25 mouse cellular contexts compared by ENCODE assay signal in genomic region chr8:45593711-45594110, GRCm38 (mm10).
DNase-seq lines count a peak whose midpoint lies in the region; ATAC-seq lines count a peak whose summit lies in the region.
"Had no signal": no experiment of that assay in that cellular context is flagged by ENCODE, and none has a peak within 500 bp of the region (broad histone marks: within the 10 kb centered on the region; RNA-seq: fewer than 3 reads in every experiment).

No protein-coding gene starts in this region.

- intact Hi-C loops in left cerebral cortex, postnatal 25 days (cut with DNase I) = loop anchor here (1.0 to 10.0 kb wide), 4 partner anchors 17 to 139 kb away; no protein-coding TSS in a partner anchor

- no peaks in the 10 kb centered on the region for H3K9me3 ChIP-seq in heart, embryonic 11.5 days (replicated peaks; ENCODE audit: control insufficient read depth, low read length)
- H3K9me3 ChIP-seq: embryonic facial prominence, embryonic 13.5 days; heart, embryonic 15.5 days; kidney, embryonic 15.5 days; limb, embryonic 12.5 days; liver, embryonic 12.5 days; midbrain, embryonic 15.5 days had no signal

- 79% methylated on average over 5 of the region's 5 CpGs for WGBS in heart, embryonic 11.5 days (ENCODE audit: insufficient replicate concordance)

- H3K4me3 ChIP-seq in heart, embryonic 11.5 days (ENCODE audit: low read depth, low read length) = no peak overlapping the region
- H3K4me3 ChIP-seq: embryonic facial prominence, embryonic 13.5 days; heart, adult 2 months; heart, embryonic 15.5 days; kidney, embryonic 15.5 days; limb, embryonic 12.5 days; liver, embryonic 12.5 days; midbrain, embryonic 15.5 days had no signal

- no peak overlapping the region for H3K4me2 ChIP-seq in heart, embryonic 11.5 days
- H3K4me2 ChIP-seq: embryonic facial prominence, embryonic 13.5 days; heart, embryonic 15.5 days; kidney, embryonic 15.5 days; limb, embryonic 12.5 days; liver, embryonic 12.5 days; lung, embryonic 14.5 days; midbrain, embryonic 15.5 days had no signal

- H3K9ac ChIP-seq in heart, embryonic 11.5 days (ENCODE audit: low read depth, low read length) = no peak overlapping the region
- H3K9ac ChIP-seq: embryonic facial prominence, embryonic 13.5 days; heart, embryonic 15.5 days; kidney, embryonic 15.5 days; limb, embryonic 12.5 days; liver, embryonic 12.5 days; lung, embryonic 14.5 days; midbrain, embryonic 15.5 days had no signal

- H3K27me3 ChIP-seq in heart, embryonic 11.5 days (ENCODE audit: control insufficient read depth, insufficient read depth, low read length) = no peaks in the 10 kb centered on the region
- H3K27me3 ChIP-seq: embryonic facial prominence, embryonic 13.5 days; heart, embryonic 15.5 days; kidney, embryonic 15.5 days; limb, embryonic 12.5 days; liver, embryonic 12.5 days; midbrain, embryonic 15.5 days had no signal

- ATAC-seq in heart, embryonic 11.5 days (replicated peaks; ENCODE audit: insufficient number of reproducible peaks, low FRiP score, low TSS enrichment) = no peak
- ATAC-seq: forebrain, embryonic 14.5 days; hindbrain, embryonic 16.5 days; intestine, embryonic 16.5 days; liver, embryonic 12.5 days; midbrain, embryonic 15.5 days had no signal

- H3K27ac ChIP-seq in heart, embryonic 11.5 days (ENCODE audit: low read depth, low read length) = no peak overlapping the region
- H3K27ac ChIP-seq: embryonic facial prominence, embryonic 13.5 days; heart, adult 2 months; heart, embryonic 15.5 days; kidney, embryonic 15.5 days; limb, embryonic 12.5 days; liver, embryonic 12.5 days; midbrain, embryonic 15.5 days had no signal

- peaks cover 2% of the 10 kb centered on the region; the same call in 1 of the 2 replicates for H3K4me1 ChIP-seq in heart, embryonic 11.5 days (ENCODE audit: control insufficient read depth, insufficient read depth, low read length)
- H3K4me1 ChIP-seq: embryonic facial prominence, embryonic 13.5 days; limb, embryonic 12.5 days; liver, embryonic 12.5 days; midbrain, embryonic 15.5 days had no signal

- H3K36me3 ChIP-seq in heart, embryonic 11.5 days (ENCODE audit: control insufficient read depth, insufficient read depth, low read length) = no peaks in the 10 kb centered on the region
- H3K36me3 ChIP-seq: embryonic facial prominence, embryonic 13.5 days; heart, embryonic 15.5 days; kidney, embryonic 15.5 days; limb, embryonic 12.5 days; liver, embryonic 12.5 days; midbrain, embryonic 15.5 days had no signal

- peak; percentile 25 for DNase-seq in heart, adult 11 months
- peak; percentile 84 to 88 for DNase-seq in right cerebral cortex, adult 2 months (ENCODE audit: low spot score in 2 of 2)
- DNase-seq in right cerebral cortex, postnatal 14 days = no peak
- peak; percentile 61 to 98 for DNase-seq in left cerebral cortex, postnatal 25 days (ENCODE audit: low spot score in 2 of 2)
- no peak for DNase-seq in gastrocnemius, postnatal 10 days
- DNase-seq in retina, postnatal 1 day = no peak
- DNase-seq in thymus, postnatal 14 days = no peak
- DNase-seq: adrenal gland, postnatal 10 days; cerebellum, adult 11 months; cerebellum, postnatal 10 days; heart, adult 2 months; heart, postnatal 4 days; kidney, postnatal 4 days; lung, embryonic 14.5 days; lung, postnatal 36 days had no signal

Comparison
In these comparisons a context has a peak if more than half of its experiments do, and no peak if none do; other contexts are left out.
1. DNase-seq: peak in heart, adult 11 months (single experiment), right cerebral cortex, adult 2 months (2 of 2) and left cerebral cortex, postnatal 25 days (2 of 2); none in right cerebral cortex, postnatal 14 days (single experiment), gastrocnemius, postnatal 10 days (single experiment), retina, postnatal 1 day (single experiment) and thymus, postnatal 14 days (single experiment).